Mouse (Mus musculus): ENCODE data around the gene Adamts8. TPM values are rescaled to one million over a fixed set of nuclear protein-coding genes. Genes with fewer than 3 reads are reported as not detected.

The Adamts8 gene
- total and polyA plus RNA-seq, 3 experiments: not detected

DNA sequence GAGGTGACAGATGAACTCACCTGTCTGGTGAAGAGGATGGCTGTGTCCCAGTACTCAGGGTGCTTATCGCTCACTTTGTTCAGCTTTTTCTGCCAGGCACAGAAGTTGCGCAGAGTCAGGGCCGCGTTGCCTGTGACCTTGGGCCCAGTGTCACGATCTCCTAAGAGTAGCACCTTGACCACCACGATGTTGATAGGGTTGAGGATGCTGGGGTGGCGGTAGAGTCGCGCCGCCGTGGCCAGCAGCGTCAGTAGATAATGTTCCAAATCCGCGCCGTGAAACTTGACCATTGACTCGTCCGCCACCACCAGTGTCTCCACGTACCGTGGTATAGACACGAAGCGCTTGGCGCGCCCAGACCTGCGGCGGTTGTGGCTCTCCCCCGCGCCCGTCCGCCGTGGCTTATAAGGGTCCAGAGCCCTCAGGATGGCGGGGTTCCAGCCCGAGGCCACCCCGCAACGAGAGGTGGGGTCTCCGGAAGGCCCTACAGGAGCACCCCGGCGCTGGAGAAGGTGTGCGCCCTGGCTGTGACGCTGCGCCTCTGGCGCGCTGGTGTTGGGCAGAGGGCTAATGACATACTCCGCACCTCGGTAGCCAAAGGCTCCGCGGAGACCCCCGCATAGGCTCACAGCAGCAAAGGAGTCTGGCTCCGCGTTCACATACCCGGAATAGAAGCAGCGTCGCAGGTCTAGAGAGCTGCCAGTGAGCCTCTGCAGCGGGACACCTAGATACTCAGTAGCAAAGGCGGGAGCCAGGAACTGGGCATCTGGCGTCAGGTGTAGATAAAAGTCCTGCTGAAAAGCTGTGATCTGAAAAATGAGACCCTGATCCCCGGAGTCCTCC is 20.9 kb upstream of the Adamts8 start:
- Histone ChIP-seq H3K27me3 (replicated peaks) (no peaks in the 10 kb centered on the region), H3K4me1 (ENCODE audit: control insufficient read depth in 1 of 2, insufficient read depth in 2 of 2) (peaks cover 0 to 11% of the 10 kb centered on the region in 2 experiments; a peak in 2 of 4 replicates), H3K9me3 (replicated peaks; ENCODE audit: low read length) (peaks cover 3% of the 10 kb centered on the region), H3K27ac (ENCODE audit: insufficient read depth, low read depth) (no peak overlapping the region), H3K4me2 (ENCODE audit: insufficient read depth, low read depth, poor library complexity, severe bottlenecking) (no peak overlapping the region), H3K36me3 (replicated peaks in 1 of 2; ENCODE audit: control insufficient read depth in 1 of 2, insufficient read depth in 1 of 2, low read length in 1 of 2) (no peaks in the 10 kb centered on the region), H3K9ac (ENCODE audit: insufficient read depth, low read depth) (no peak overlapping the region), H3K79me2 (replicated peaks; ENCODE audit: control insufficient read depth, extremely low read depth, insufficient read depth, poor library complexity, severe bottlenecking) (no peaks in the 10 kb centered on the region), H3K4me3 (replicated peaks in 1 of 3; ENCODE audit: low read depth in 2 of 3, low read length in 2 of 3, poor library complexity in 1 of 3) (no peak overlapping the region)
- no peak for DNase-seq (ENCODE audit: extremely low read depth)
- TF ChIP-seq MYC (IDR thresholded peaks at IDR 0.05; ENCODE audit: low read depth, low read length) (no peak), KAT2A (IDR thresholded peaks at IDR 0.05; ENCODE audit: insufficient replicate concordance, low read length) (no peak), UBTF (IDR thresholded peaks at IDR 0.05; ENCODE audit: low read depth, low read length) (no peak), MAZ (IDR thresholded peaks at IDR 0.05; ENCODE audit: low read depth, low read length) (no peak), ZMIZ1 (IDR thresholded peaks at IDR 0.05; ENCODE audit: low read depth, low read length) (no peak), MAFK (IDR thresholded peaks at IDR 0.05; ENCODE audit: insufficient replicate concordance, low read length) (no peak), MXI1 (IDR thresholded peaks at IDR 0.05; ENCODE audit: low read depth, low read length) (no peak), USF2 (conservative IDR thresholded peaks at IDR 0.05; ENCODE audit: low read depth, low read length) (no peak)
- dilution Hi-C loops (cut with MboI; ENCODE audit: extremely low pct_ligation_motif_present, extremely low pct_unique_long_range_greater_than_20kb, low sequenced_read_pairs) (no loop called here), in situ Hi-C loops (cut with MboI; ENCODE audit: low pct_ligation_motif_present, low pct_unique_long_range_greater_than_20kb, low sequenced_read_pairs) (no loop called here)

DNA sequence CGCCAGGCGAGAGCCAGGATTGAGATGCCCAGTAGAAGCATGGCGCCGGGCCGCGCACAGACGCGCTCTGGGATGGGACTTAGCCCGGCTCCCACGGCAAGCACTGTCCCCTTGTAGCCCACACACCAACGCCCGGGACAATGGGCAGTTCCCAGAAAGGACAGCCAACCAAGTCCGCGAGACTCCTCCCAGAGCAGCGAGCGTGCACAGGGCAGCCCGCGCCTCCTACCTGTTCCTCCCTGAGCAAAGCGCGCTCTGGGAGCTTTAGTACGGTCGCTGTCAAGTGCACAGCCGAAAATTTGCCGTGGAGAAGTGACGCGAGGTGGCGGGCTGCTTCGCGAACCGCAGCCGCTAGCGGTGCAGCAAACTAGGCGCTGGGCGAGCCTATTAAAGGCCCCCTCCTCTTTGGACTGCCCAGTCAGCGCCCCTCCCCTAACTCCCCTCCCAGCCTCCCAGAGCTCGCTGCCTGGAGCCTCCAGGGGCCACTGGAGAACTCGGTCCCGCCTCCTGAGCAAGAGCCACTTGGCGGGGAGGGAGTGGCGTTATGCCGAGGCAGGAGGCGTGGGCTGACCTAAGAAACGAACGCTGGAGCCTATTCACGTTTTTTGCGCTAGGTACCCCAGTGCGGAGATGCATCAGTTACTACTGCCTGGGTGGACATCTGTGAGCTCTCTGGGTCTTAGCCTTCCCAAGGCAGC is 20.0 kb upstream of the Adamts8 start, which contains the start of gene Adamts15:
Gene Adamts15, minus strand, starts transcription at position 256 of the 698 bp plus-strand sequence.
- Histone ChIP-seq H3K4me2 (ENCODE audit: insufficient read depth, low read depth, poor library complexity, severe bottlenecking) (no peak within 1 kb of the TSS), H3K27me3 (replicated peaks) (no peaks in the 10 kb centered on the region), H3K9ac (ENCODE audit: insufficient read depth, low read depth) (no peak within 1 kb of the TSS), H3K79me2 (replicated peaks; ENCODE audit: control insufficient read depth, extremely low read depth, insufficient read depth, poor library complexity, severe bottlenecking) (no peaks in the 10 kb centered on the region), H3K27ac (ENCODE audit: insufficient read depth, low read depth) (no peak within 1 kb of the TSS), H3K4me1 (ENCODE audit: control insufficient read depth in 1 of 2, insufficient read depth in 2 of 2) (peaks cover 0 to 11% of the 10 kb centered on the region in 2 experiments; a peak in 2 of 4 replicates), H3K36me3 (replicated peaks in 1 of 2; ENCODE audit: control insufficient read depth in 1 of 2, insufficient read depth in 1 of 2, low read length in 1 of 2) (no peaks in the 10 kb centered on the region), H3K9me3 (replicated peaks; ENCODE audit: low read length) (peaks cover 3% of the 10 kb centered on the region), H3K4me3 (replicated peaks in 1 of 3; ENCODE audit: low read depth in 2 of 3, low read length in 2 of 3, poor library complexity in 1 of 3) (no peak within 1 kb of the TSS)
- TF ChIP-seq JUN (IDR thresholded peaks at IDR 0.05; ENCODE audit: insufficient read depth, low read depth, low read length): no peak
- TF ChIP-seq SIN3A (IDR thresholded peaks at IDR 0.05; ENCODE audit: low read length): no peak
- TF ChIP-seq PAX5 (IDR thresholded peaks at IDR 0.05; ENCODE audit: low read length): no peak
- TF ChIP-seq UBTF (IDR thresholded peaks at IDR 0.05; ENCODE audit: low read depth, low read length): no peak
- no peak for TF ChIP-seq SMC3 (IDR thresholded peaks at IDR 0.05; ENCODE audit: low read depth, low read length)
- TF ChIP-seq CHD1 (IDR thresholded peaks at IDR 0.05; ENCODE audit: low read depth, low read length): no peak
- TF ChIP-seq ETS1 (conservative IDR thresholded peaks at IDR 0.05; ENCODE audit: low read depth, low read length): no peak
- no peak for TF ChIP-seq E2F4 (IDR thresholded peaks at IDR 0.05; ENCODE audit: insufficient replicate concordance, low read depth, low read length)
- no peak for TF ChIP-seq ZKSCAN1 (IDR thresholded peaks at IDR 0.05; ENCODE audit: borderline replicate concordance, low read depth, low read length)
- TF ChIP-seq MAFK (IDR thresholded peaks at IDR 0.05; ENCODE audit: insufficient replicate concordance, low read length): no peak
- TF ChIP-seq USF1 (IDR thresholded peaks at IDR 0.05; ENCODE audit: low read depth, low read length): no peak
- no peak for TF ChIP-seq RCOR1 (conservative IDR thresholded peaks at IDR 0.05; ENCODE audit: low read depth, low read length)
- no peak for TF ChIP-seq NELFE (IDR thresholded peaks at IDR 0.05; ENCODE audit: low read depth, low read length)
- no peak for TF ChIP-seq MEF2A (IDR thresholded peaks at IDR 0.05; ENCODE audit: borderline replicate concordance, low read depth, low read length)
- TF ChIP-seq ZMIZ1 (IDR thresholded peaks at IDR 0.05; ENCODE audit: low read depth, low read length): no peak
- TF ChIP-seq GABPA (IDR thresholded peaks at IDR 0.05; ENCODE audit: insufficient replicate concordance, low read depth, low read length): no peak
- no peak for TF ChIP-seq USF2 (conservative IDR thresholded peaks at IDR 0.05; ENCODE audit: low read depth, low read length)
- no peak for DNase-seq (ENCODE audit: extremely low read depth)
- dilution Hi-C loops (cut with MboI; ENCODE audit: extremely low pct_ligation_motif_present, extremely low pct_unique_long_range_greater_than_20kb, low sequenced_read_pairs) (no loop called here), in situ Hi-C loops (cut with MboI; ENCODE audit: low pct_ligation_motif_present, low pct_unique_long_range_greater_than_20kb, low sequenced_read_pairs) (no loop called here)
